Mouse (Mus musculus) olfactory bulb, adult 2 months (tissue): ENCODE results near the gene 4932438A13Rik.

Experiments used
- CTCF ChIP-seq: fragments of 200-500 bp; IDR thresholded peaks from 2 replicates; pipeline ENCODE4 v1.5.1; 2012; ENCODE audit warnings: low read depth, mild to moderate bottlenecking, low read length, moderate library complexity; ENCODE audit not compliant: insufficient read depth
- POLR2A ChIP-seq: fragments of 200-500 bp; IDR thresholded peaks from 2 replicates; pipeline ENCODE4 v1.6.1; 2012; ENCODE audit warnings: mild to moderate bottlenecking, low read depth, low read length, moderate library complexity; ENCODE audit not compliant: insufficient read depth

DNA sequence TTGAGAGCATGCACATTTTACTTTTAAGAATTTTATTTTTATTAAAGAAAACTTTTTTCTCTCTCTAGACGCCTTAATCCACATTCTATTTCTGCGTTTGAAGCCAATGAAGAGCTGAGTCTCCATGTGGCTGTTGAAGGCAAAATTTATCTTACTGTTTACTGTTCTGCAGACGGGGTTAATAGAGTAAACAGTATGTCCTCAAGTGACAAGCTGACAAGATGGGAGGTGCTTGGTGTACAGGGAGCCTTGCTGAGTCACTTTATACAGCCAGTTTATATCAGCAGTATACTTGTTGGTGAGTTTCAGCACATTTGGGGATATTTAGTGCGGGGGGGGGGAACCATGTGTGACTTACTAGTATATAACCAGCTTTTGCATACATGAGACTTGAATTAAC lies 222.0 kb downstream of the 4932438A13Rik start:
- no peak for TF ChIP-seq CTCF
- TF ChIP-seq POLR2A, result no peak
